Mouse (Mus musculus) adipose tissue, adult 10 weeks (tissue): Measurements from ENCODE around the gene Tfdp1. TPM values are rescaled to one million over a fixed set of nuclear protein-coding genes. Genes with fewer than 3 reads are reported as not detected.

Experiments
- polyA plus RNA-seq: library from polyadenylated mRNA; stranded (reverse); fragments of 350-450 nt; fragmentation: Illumina TruSeq; extraction: RNeasy Lipid Tissue Mini Kit (QIAGEN cat#74804); gene quantifications from one replicate; pipeline ENCODE4 v1.2.3, GENCODE M21; 2014; ENCODE audit warnings: low read depth, low replicate concordance

Tfdp1 gene
- 38.7 TPM for polyA plus RNA-seq

GRCm38 (mm10) chr8:13338255-13338860, at the start of gene Tfdp1:
Tfdp1 (plus strand) TSS chr8:13338751.

GRCm38 (mm10) chr8:13396725-13397124, 58.2 kb downstream of the Tfdp1 start, which contains the start of gene Atp4b:
Atp4b (minus strand) TSS chr8:13396825.

GRCm38 (mm10) chr8:13404666-13405131, 66.1 kb downstream of the Tfdp1 start, which contains the start of gene Grk1:
Grk1 (plus strand) TSS chr8:13405081.

Other genes with a start within 250 kb of the Tfdp1 start
- gene Pcid2, start 233.3 kb upstream of the Tfdp1 start, polyA plus RNA-seq: 18.5 TPM
- 53.9 TPM for gene Cul4a, start 233.1 kb upstream of the Tfdp1 start, polyA plus RNA-seq
- gene Lamp1, start 179.6 kb upstream of the Tfdp1 start, polyA plus RNA-seq: 773 TPM
- gene Grtp1, start 138.1 kb upstream of the Tfdp1 start, polyA plus RNA-seq: 14.5 TPM
- not detected for gene Adprhl1, start 84.6 kb upstream of the Tfdp1 start, polyA plus RNA-seq
- gene Dcun1d2, start 50.6 kb upstream of the Tfdp1 start, polyA plus RNA-seq: 14.8 TPM
- 17.6 TPM for gene Tmco3, start 50.6 kb upstream of the Tfdp1 start, polyA plus RNA-seq
- gene Atp4b, start 58.1 kb downstream of the Tfdp1 start, polyA plus RNA-seq: not detected
- 0.04 TPM for gene Grk1, start 66.3 kb downstream of the Tfdp1 start, polyA plus RNA-seq
- 2.5 TPM for gene Tmem255b, start 96.4 kb downstream of the Tfdp1 start, polyA plus RNA-seq
- gene Gas6, start 155.7 kb downstream of the Tfdp1 start, polyA plus RNA-seq: 165 TPM
- gene 1700029H14Rik, start 223.7 kb downstream of the Tfdp1 start, polyA plus RNA-seq: 20.2 TPM